Mouse (Mus musculus): ENCODE results near the gene Adamts6.

- no peak; the same call in 1 of the 2 replicates for TF ChIP-seq POLR2A (IDR thresholded peaks at IDR 0.05; ENCODE audit: low read depth, low read length)
- no peak for TF ChIP-seq CTCF (IDR thresholded peaks at IDR 0.05; ENCODE audit: borderline replicate concordance, insufficient read depth, low read length)
These were observed 172.7 kb downstream of the Adamts6 start for GRCm38 (mm10) chr13:104460287-104460686.
